Mouse (Mus musculus): ENCODE measurements at regions not wholly inside any gene's neighbourhood (a gene's known extent, or its start where the extent isn't known, plus 50 kb on each side); places are given as distances from the start of the nearest gene placed in this dataset.

DNA sequence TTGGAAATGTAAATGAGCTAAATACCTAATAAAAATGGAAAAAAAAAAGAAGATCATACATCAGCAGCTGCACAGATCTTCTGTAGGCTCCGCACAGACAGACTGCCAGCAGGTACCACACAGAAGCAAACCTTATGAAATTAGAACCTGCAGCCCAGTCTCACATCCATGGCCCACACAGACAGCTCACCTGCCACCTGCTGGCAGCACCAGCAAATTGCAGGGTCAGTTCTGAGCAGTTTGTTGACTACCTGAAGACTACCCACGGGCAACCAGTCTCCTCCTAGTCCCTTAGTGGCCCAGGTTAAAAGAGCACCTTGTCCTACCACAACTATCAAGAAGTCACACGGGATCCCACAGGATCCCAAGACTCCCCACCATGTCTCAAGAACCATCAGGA, 225.1 kb downstream of the Mroh4 start:
- TF ChIP-seq CTCF (IDR thresholded peaks at IDR 0.05), result peak; percentile 76
- TF ChIP-seq EP300 (IDR thresholded peaks at IDR 0.05; ENCODE audit: insufficient read depth, low read depth, low read length), result no peak

All from heart, adult 2 months (tissue).